Mouse (Mus musculus) frontal cortex, postnatal 14 days (tissue): ENCODE results near the gene Rnf151.

Source experiments
- DNase-seq, 2 experiments: peaks; one replicate each; pipeline ENCODE4 v3.0.0; 2022; ENCODE audit warnings: low spot score in 2 of 2

Gene Rnf151

GRCm38 (mm10) chr17:24717943-24718342, at the start of gene Rnf151, which contains the start of gene Rps2:
Rnf151 (minus strand) TSS chr17:24718063.
Rps2 (plus strand) TSS chr17:24718116.
- DNase-seq = no peak

DNA sequence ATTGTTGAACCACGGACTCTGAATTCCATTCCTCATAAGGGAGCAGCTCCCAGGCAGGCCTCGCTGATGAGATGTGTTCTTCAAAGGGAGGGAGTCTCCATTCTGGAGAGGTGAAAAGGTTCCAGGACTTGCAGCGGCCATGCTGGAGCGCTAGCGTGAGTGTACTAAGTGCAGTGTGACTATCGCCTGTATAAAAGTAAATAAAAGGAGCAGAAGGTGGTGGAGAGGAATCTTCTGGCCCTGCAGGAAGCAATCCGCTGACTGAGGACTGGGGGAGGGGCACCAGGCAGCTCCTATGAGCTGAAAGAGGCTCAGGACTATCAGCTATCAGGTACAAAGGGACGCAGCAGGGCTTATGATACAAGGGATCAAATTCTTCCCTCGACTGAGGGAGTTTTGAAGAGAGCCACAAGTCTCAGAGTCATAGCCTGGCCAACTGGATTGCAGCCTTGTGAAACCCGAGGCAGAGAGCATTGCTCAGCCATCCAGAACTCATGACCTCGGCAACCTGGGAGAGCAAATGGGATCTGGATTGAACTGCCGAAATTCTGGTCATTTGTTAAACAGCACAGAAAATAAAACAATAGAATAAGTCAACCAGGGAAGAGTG, 48.5 kb upstream of the Rnf151 start:
- no peak for DNase-seq

GRCm38 (mm10) chr17:24765016-24765905, 47.4 kb upstream of the Rnf151 start:
- no peak for DNase-seq

GRCm38 (mm10) chr17:24761121-24761520, 43.3 kb upstream of the Rnf151 start:
- no peak for DNase-seq

DNA sequence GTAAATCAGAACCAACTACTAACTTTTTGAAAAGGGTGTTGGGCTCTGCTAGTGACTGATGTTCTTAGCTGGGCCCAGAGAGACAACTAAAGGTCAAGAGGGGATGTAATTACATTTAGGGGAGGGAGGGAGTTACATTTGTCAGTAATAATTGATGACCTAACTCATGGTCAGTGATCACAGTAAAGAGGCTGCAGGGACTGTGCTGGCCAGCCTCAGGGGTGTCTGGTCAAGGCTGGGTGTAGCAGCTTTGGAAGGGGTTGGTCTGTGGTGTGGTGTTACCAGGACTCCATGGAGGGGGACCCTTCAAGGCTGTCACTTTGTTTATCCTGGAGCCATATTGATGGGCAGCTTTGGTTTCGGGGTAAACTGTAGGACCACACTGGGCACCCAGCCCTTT, 39.5 kb upstream of the Rnf151 start:
- DNase-seq = no peak

DNA sequence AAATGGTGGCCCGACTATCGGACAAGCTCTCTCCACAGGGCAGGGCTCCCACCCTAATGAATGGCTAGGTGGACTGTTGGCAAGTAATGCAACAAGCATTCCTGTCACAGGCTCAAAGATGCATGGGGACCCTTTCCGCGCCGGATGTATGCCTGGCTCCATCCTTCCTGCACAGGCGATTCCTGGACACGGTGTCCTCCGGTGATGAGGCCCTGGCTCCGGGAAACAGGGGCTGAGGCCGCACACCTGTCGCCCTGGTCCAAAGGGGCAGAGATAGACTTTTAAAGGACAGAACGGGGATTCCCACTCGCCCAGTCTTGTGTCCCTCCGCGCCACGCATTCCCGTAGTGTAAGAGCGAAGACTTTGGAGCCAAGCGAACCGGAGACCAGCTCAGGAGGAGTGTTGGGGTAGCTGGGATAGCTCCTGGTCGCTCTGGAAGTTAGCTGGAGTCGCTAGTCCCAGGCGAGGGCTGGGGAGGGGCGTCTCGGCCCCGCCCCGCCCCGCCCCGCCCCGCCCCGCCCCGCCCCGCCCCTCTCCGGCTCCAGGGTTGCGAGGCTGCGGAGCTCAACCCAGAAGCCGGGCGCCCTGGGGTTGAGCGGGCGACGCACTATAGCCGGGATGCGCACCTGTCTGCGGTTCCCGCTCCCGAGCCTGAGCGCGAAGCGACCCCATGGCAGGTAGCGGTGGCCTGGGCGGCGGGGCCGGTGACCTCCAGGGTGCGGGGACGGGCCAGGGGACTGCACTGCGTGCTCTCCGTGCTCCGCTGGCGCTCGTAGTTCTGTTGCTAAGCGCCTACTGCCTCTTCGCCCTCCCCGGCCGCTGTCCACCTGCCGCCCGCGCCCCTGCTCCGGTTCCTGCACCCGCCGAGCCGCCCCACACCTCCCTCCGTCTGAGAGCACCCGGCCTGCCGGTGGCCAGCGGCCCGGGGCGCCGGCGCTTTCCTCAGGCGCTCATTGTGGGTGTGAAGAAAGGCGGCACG, 34.8 kb upstream of the Rnf151 start, which contains the start of gene Hs3st6:
Gene Hs3st6 (plus strand): TSS at position 574 of the 980 bp plus-strand sequence.
- DNase-seq = no peak

DNA sequence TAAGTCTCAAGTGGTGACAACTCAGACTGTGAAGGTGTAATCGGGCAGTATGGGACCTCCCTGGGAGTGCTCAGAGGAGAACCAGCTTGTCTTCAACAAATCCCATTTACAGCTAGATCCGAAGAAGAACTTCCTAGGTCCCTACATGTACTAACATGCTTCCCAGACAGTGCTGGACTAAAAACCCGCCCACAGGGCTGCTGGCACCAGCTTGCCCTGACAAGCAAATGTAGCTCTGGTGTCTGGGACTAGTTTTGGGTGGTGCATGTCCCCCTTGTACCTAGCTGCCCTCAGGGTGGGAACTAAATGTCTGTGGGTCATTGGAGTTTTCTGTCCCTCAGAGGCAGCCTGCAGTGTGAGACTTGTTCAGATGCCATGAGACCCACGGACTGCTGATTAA, 33.7 kb upstream of the Rnf151 start:
- DNase-seq = no peak

DNA sequence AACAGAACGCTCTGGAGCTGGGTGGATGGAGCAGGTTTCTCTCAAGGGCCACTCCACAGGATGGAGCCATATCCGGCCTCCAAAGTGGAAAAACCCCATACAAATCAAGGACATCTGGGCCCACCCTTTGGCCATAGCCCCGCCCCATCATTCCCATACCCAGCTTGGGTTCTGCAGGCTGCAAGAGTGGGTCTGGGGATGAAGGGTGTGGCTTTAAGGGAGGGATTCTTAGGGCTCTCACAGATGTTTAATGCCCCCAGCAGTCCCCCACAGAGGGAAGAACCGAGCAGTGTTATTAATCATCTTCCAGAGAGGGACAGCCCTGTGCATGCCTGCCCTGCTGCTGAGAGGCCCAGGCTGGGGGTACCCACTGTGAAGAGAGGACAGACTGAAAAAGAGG, 29.1 kb upstream of the Rnf151 start:
- DNase-seq = no peak

- peak; percentile 59 to 85 for DNase-seq
Observed at GRCm38 (mm10) chr17:24745526-24746497, 27.9 kb upstream of the Rnf151 start.

DNA sequence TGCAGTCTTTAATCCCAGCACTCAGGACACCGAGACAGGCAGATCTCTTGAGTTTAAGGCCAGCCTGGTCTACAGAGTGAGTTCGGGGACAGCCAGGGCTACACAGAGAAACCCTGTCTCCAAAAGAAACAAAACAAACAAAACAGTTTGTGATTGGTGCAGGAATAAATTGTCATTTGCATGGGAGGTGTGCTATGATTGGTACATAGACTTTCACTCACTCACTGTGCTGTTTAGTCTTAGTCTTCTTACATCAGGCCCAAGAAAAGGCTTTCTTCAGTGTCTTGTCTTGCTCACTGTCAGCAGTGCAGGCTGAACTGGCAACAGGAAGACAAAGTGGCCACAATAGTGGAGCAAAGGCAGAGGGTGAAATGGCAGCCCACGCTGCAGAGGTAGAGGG, 26.5 kb upstream of the Rnf151 start:
- no peak for DNase-seq

DNA sequence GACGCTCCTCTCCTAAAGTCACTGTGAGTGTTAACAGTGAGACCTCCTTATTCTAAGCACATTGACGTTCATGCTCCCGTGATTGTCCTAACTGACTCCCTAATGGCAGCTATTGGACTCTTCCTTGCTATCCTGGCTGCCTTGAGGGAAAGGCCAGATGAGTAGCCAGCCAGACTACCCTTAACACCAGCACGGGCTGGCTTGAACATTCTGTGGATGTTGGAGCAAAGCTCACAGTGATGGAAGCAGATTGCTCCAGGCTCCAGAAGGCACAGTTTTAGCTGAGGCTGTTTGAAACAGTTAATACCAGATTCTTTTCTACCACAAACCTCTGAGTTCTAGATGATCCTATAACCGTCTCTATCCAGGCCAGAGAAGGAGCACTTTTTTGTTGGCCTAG, 26.0 kb upstream of the Rnf151 start:
- DNase-seq = no peak

- no peak for DNase-seq
Observed at GRCm38 (mm10) chr17:24742307-24742706, 24.4 kb upstream of the Rnf151 start.

DNA sequence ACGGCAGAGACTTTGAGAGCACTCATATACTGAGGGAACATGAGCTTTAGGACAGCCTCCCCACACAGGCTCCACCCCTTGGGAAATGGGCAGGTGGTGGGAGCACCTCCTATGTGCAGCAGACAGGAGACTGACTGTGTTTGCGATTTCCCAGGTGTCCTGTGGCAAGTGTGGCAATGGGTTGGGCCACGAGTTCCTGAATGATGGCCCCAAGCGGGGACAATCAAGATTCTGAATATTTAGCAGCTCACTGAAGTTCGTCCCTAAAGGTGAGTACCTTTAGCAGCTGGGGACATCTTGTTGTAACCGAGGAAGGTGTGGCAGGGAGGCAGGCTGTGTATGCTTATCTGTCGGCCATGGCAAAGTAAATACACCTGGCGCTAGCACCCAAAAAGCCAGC, 22.1 kb upstream of the Rnf151 start:
- no peak for DNase-seq

DNA sequence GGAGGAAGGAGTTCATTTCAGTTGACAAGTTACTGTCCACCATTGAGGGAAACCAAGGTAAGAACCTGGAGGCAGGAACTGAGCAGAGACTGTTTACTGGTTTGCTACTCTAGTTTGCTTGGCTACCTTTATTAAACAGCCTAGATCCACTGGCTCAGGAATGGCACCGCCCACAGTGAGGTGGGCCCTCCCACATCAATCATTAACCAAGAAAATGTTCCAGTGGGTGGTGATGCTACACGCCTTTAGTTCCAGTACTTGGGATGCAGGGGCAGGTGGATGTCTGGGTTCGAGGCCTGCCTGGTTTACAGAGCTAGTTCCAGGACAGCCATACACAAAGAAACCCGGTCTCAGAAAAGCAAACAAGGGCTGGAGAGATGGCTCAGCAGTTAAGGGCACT, 20.4 kb upstream of the Rnf151 start:
- no peak for DNase-seq

- DNase-seq = no peak
Observed at GRCm38 (mm10) chr17:24737135-24737810, 19.4 kb upstream of the Rnf151 start.

- peak; percentile 88 to 90 for DNase-seq
Observed at GRCm38 (mm10) chr17:24736330-24737051, 18.6 kb upstream of the Rnf151 start, which contains the start of gene Msrb1. Msrb1 (plus strand) TSS chr17:24736642.

DNA sequence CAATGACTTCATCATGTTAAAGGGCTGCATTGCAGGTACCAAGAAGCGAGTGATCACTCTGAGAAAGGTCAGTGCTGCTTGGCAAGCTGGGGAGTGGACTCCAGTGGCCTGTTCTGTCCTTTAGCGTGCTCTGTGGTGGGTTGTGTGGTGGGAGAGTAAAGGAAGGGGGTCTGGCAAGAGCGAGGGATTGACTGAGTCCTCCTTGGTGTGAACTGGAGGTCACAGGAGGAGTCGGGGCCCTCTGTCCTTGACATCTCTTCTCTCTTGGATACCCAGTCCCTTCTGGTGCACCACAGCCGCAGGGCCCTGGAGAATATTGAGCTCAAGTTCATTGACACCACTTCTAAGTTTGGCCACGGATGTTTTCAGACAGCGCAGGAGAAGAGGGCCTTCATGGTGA, 17.6 kb upstream of the Rnf151 start:
- no peak for DNase-seq

GRCm38 (mm10) chr17:24734513-24734912, 16.6 kb upstream of the Rnf151 start:
- DNase-seq = no peak

- DNase-seq = no peak
Observed at GRCm38 (mm10) chr17:24733434-24734050, 15.7 kb upstream of the Rnf151 start.
